Mouse (Mus musculus) macrophage (primary cell): ENCODE results near the gene Ska2. TPM values are rescaled to one million over a fixed set of nuclear protein-coding genes. Genes with fewer than 3 reads are reported as not detected.
A peak's percentile ranks its signal among the peaks of the same experiment; 100 is the strongest.

Source experiments
- H3K27ac ChIP-seq: fragments of 350-480 bp; formaldehyde crosslinking; 2 replicates; pipeline ENCODE4 v1.9.0; 2021
- H3K36me3 ChIP-seq: fragments of 350-480 bp; formaldehyde crosslinking; 2 replicates; pipeline ENCODE4 v1.9.0; 2021; ENCODE audit errors: inconsistent target
- H3K4me3 ChIP-seq: fragments of 350-480 bp; formaldehyde crosslinking; 2 replicates; pipeline ENCODE4 v1.9.0; 2021; ENCODE audit errors: inconsistent target
- H3K79me2 ChIP-seq: fragments of 350-480 bp; formaldehyde crosslinking; 2 replicates; pipeline ENCODE4 v1.9.0; 2021; ENCODE audit errors: inconsistent target
- WGBS: methylation state at CpG from one replicate; pipeline ENCODE4 v1.1.7; 2026; ENCODE audit warnings: inconsistent platforms; ENCODE audit not compliant: missing documents; 5-methylcytosine and 5-hydroxymethylcytosine counted together
- polyA plus RNA-seq: library from polyadenylated mRNA; stranded (reverse); fragments of 250-400 nt; gene quantifications from 3 replicates; pipeline ENCODE4 v1.2.4, GENCODE M21; 2018; ENCODE audit warnings: inconsistent platforms

Gene Ska2
- polyA plus RNA-seq, 1 experiment from 2014 or later = 6.6 TPM

DNA sequence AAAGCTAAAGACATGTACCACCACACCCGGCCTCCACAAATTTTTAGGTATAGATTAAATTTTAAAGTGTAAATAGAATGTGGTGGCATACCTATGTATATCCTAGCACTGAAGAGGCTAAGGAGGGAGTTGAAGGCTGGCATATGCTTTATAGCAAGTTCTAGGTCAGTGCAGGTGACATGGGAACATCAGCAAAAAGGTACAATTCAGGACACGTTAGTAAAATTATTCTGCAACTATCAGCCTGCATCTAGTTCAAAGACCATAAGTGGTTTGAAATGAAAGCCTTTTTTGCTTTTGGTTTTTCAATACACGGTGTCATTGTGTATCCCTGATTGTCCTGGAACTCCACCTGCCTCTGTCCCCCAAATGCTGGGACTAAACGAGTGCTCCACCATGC is 16.5 kb downstream of the Ska2 start:
- Histone ChIP-seq H3K27ac (no peak overlapping the region), H3K36me3 (no peaks in the 10 kb centered on the region)
- WGBS = 94% methylated on average over 4 of the region's 4 CpGs

DNA sequence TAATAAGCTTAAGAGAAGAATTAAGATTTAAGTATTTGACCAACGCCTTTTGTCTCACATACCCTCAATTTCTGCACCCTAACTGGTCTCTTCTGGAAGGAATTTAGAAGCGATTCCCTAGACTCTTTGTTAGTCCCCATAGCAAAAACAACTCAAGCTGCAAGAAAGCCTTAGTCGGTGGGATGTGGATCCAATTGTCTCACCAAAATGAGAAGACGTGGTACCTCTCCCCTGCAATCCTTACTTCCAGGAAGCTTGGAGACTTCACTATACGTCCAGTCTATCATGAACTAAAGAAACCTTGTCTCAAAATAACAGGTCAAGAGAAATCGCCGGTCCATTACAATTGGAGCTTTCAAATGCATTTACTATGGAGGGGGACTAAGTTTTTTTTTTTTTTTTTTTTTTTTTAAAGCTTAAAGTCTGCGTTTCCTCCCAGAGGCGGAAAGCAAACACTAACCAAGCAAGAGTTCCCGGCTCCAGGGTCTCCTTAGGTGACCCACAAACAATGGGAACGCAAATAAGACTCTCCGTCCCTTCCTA is 17.3 kb downstream of the Ska2 start:
- H3K79me2 ChIP-seq = peaks cover 20% of the 10 kb centered on the region
- WGBS = 11% methylated on average over 11 of the region's 12 CpGs
- no peaks in the 10 kb centered on the region for H3K36me3 ChIP-seq
- peak overlapping the region; percentile 28; the same call in 1 of the 2 replicates for H3K27ac ChIP-seq
- peak overlapping the region; percentile 51 for H3K4me3 ChIP-seq

More for the DNA sequence above, 16.5 kb downstream of the Ska2 start:
- Histone ChIP-seq H3K79me2 (peaks cover 20% of the 10 kb centered on the region), H3K4me3 (no peak overlapping the region)

DNA sequence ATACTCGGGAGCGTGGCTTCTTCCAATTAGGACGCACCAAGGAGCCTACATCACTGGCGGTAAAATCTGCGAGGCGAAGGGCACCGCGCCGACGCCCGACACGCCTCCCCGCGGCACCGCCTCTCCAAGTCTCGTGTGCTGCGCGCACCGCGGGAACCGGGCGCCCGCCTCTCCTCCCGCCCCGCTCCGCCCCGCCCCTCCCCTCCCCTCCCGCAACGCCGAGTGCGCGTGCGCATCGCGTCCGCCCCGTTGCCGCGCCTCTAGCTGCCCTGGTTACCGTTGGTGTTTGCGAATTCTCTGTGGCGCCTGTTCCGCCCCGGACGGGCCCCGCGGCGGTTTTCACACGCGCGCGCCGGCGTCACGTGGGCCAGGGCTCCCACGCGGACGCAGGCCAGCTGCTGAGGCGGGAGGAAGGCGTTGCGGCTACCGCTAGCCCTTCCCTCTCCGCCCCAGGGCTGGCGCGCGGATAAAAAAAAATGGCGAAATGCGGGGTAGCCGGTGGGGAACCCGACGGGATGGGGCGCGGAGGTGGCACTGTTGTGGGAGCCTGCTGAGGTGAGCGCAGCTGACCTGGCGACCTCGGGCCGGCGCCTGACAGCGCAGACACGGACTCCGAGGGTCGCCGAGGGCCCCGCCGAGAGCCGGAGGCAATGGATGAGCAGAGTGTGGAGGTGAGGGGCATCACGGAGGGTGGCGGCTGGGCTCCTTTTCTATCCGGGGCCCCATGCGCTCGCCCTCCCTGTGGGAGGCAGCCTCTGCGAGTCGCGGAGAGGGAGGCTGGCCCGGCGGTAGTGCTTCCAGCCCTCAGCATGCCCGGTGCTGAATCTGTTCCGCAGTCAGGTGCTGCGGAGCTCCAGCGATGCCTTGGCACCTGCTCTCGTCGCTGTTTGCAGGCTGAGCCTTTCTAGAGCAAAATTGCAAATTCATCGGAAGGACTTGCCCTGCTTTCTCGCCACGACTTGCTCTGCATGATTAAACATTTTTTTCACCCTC is 18.1 kb downstream of the Ska2 start, which contains the start of gene Trim37:
Trim37 (plus strand) TSS at position 254 of the 993 bp plus-strand sequence.
- Histone ChIP-seq H3K27ac (peak within 1 kb of the TSS; percentile 28; the same call in 1 of the 2 replicates), H3K79me2 (peaks cover 20% of the 10 kb centered on the region), H3K4me3 (peak within 1 kb of the TSS; percentile 68), H3K36me3 (no peaks in the 10 kb centered on the region)
- 1% methylated on average over 87 of the region's 105 CpGs for WGBS

DNA sequence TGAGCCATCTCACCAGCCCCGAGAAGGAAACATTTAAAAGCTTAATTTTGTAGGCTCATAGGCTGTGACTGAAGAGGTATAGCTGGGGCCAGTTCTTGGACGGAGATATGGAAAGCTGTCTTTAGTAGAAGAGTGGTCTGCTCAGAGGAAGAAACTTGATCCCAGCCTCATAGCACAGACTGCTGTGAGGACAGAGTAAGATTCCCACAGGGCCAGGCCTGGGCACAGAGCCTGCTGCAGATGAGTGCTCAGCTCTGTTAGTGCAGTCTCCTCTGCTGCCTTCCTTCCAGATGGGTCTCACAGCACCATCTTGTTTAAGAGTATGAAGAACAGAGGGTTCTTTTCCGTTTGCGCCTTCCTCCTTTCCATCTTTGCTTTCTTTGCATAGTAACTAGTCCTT is 27.2 kb downstream of the Ska2 start:
- no peak overlapping the region for H3K4me3 ChIP-seq
- no peaks in the 10 kb centered on the region for H3K79me2 ChIP-seq
- H3K27ac ChIP-seq = no peak overlapping the region
- 78% methylated on average over 4 of the region's 4 CpGs for WGBS
- H3K36me3 ChIP-seq = no peaks in the 10 kb centered on the region

DNA sequence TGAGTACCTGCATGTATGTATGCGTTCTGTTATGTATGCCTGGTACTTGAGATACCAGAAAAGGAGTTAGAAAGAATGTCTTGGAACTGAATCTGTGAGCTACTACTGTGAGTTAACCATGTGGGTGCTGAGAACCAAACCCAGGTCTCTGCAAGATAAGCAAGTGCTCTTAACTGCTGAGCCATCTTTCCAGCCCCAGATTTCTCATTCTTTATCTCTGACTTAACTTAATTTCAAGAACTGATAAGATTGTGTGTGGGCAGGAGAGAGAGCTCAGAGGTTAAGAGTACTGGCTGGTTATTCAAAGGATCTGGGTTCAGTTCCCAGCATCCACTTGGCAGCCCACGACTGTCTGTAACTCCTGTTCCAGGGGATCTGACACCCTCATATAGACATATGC is 49.0 kb downstream of the Ska2 start:
- no peaks in the 10 kb centered on the region for H3K36me3 ChIP-seq
- WGBS = 92% methylated on average over 2 of the region's 2 CpGs
- H3K4me3 ChIP-seq = no peak overlapping the region
- no peak overlapping the region for H3K27ac ChIP-seq
- no peaks in the 10 kb centered on the region for H3K79me2 ChIP-seq

DNA sequence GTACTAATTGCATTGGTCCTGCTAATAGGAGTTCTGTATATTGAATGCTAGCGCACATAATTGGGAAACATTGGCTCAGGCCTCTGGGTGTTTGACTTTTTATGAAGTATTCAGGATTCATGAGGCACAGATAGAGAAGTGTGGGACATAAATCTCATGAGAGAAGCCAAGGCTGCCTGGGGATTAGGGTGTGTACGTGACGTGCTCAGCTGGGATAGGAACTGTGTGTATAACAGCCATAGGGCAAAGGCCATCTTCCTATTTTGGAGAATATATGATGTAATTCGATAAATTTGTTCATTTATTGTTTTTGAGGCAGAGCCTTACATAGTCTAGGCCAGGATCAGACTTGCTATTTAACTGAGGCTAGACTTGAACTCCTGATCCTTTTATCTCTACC is 53.7 kb downstream of the Ska2 start:
- 95% methylated on average over 4 of the region's 4 CpGs for WGBS
- H3K4me3 ChIP-seq = no peak overlapping the region
- no peaks in the 10 kb centered on the region for H3K79me2 ChIP-seq
- no peak overlapping the region for H3K27ac ChIP-seq
- H3K36me3 ChIP-seq = no peaks in the 10 kb centered on the region

DNA sequence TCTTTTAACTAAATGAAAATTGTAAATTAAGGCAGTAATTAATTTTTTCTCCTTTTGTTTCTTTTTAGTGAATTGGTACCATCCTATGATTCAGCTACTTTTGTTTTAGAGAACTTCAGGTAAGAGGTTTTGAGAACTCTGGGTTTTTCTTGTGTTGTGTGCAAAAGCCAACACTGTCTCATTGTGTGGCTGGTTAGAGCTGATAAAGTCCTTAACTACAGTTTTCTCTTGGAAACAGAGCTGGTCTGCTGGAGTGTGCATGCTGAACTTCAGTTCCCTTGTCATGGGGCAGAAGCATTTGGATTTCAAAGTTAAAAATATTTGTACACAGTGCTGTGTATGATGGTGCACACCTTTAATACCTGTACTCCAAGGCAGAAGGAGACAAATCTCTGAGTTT is 54.7 kb downstream of the Ska2 start:
- Histone ChIP-seq H3K27ac (no peak overlapping the region), H3K4me3 (no peak overlapping the region), H3K36me3 (no peaks in the 10 kb centered on the region), H3K79me2 (no peaks in the 10 kb centered on the region)

DNA sequence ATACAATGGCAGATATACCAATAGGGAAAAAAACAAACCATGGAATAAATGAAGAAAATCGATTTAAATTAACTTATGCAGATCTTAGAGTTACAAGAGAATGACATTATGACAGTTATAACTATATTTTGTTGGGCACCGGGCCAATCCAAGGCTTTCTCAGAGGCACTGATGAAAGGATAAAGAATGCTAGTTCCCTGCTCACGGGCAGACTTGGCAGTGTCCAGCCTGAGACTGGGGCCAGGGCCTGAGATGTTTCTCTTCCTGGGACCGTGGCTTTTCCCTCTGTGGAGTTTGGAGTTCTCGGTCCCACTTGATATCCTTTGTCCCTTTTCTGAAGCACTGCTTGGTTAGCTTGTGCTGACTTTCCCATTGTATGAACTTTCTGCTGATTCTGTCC is 64.6 kb downstream of the Ska2 start:
- 100% methylated on average over 5 of the region's 5 CpGs for WGBS

More for the DNA sequence above, 64.6 kb downstream of the Ska2 start:
- H3K4me3 ChIP-seq = no peak overlapping the region
- H3K79me2 ChIP-seq = no peaks in the 10 kb centered on the region
- H3K27ac ChIP-seq = no peak overlapping the region
- no peaks in the 10 kb centered on the region for H3K36me3 ChIP-seq

Other genes starting within 250 kb of the Ska2 start
- gene Ypel2, start 115.5 kb upstream of the Ska2 start, polyA plus RNA-seq = 1.1 to 6.4 TPM (median 4.0 TPM) in 3 replicates
- 27.9 to 70.5 TPM (median 53.3 TPM) in 3 replicates for gene Gdpd1, start 35.2 kb upstream of the Ska2 start, polyA plus RNA-seq
- 14.8 to 16.3 TPM (median 15.4 TPM) in 3 replicates for gene Smg8, start 22.5 kb upstream of the Ska2 start, polyA plus RNA-seq
- 0.32 to 6.0 TPM (median 3.3 TPM) in 3 replicates for gene Prr11, start 526 bp upstream of the Ska2 start, polyA plus RNA-seq
- 10.6 to 15.1 TPM (median 15.0 TPM) in 3 replicates for gene Trim37, start 17.8 kb downstream of the Ska2 start, polyA plus RNA-seq
- gene Ppm1e, start 249.8 kb downstream of the Ska2 start, polyA plus RNA-seq = 0.21 to 0.52 TPM (median 0.26 TPM) in 3 replicates